Mouse (Mus musculus): ENCODE results near the gene Prmt3.

Prmt3 gene

GRCm38 (mm10) chr7:49859820-49860219 is 81.7 kb downstream of the Prmt3 start:
- DNase-seq: no peak

GRCm38 (mm10) chr7:49861196-49861595 is 83.0 kb downstream of the Prmt3 start:
- no peak for DNase-seq

- no peak for DNase-seq
Observed at GRCm38 (mm10) chr7:49863753-49864152, 85.6 kb downstream of the Prmt3 start.

- DNase-seq: no peak
Observed at GRCm38 (mm10) chr7:49869656-49870055, 91.5 kb downstream of the Prmt3 start.

- no peak for DNase-seq
Observed at GRCm38 (mm10) chr7:49870276-49870675, 92.1 kb downstream of the Prmt3 start.

GRCm38 (mm10) chr7:49877307-49877706 is 99.2 kb downstream of the Prmt3 start:
- no peak for DNase-seq

GRCm38 (mm10) chr7:49879051-49879450 is 100.9 kb downstream of the Prmt3 start:
- no peak for DNase-seq

GRCm38 (mm10) chr7:49879998-49880707 is 102.0 kb downstream of the Prmt3 start:
- DNase-seq: no peak

- no peak for DNase-seq
Observed at GRCm38 (mm10) chr7:49882288-49882687, 104.1 kb downstream of the Prmt3 start.

GRCm38 (mm10) chr7:49882694-49883389 is 104.7 kb downstream of the Prmt3 start:
- no peak for DNase-seq

GRCm38 (mm10) chr7:49887776-49888390 is 109.7 kb downstream of the Prmt3 start:
- DNase-seq: no peak

- DNase-seq: no peak
Observed at GRCm38 (mm10) chr7:49894786-49895185, 116.6 kb downstream of the Prmt3 start.

- DNase-seq: no peak
Observed at GRCm38 (mm10) chr7:49895296-49895695, 117.2 kb downstream of the Prmt3 start.

GRCm38 (mm10) chr7:49902003-49902552 is 123.9 kb downstream of the Prmt3 start:
- no peak for DNase-seq

GRCm38 (mm10) chr7:49907191-49908171 is 129.3 kb downstream of the Prmt3 start:
- DNase-seq: no peak

Data from cerebellum, adult 9-11 months (tissue).